In genomic region chr4:126750863-126751555, GRCm38 (mm10) we compare ENCODE assay signal across 15 mouse cellular contexts. TPM values are rescaled to one million over a fixed set of nuclear protein-coding genes. Genes with fewer than 3 reads are reported as not detected.
DNase-seq lines count a peak whose midpoint lies in the region; ATAC-seq lines count a peak whose summit lies in the region.
"Had no signal": no experiment of that assay in that cellular context is flagged by ENCODE, and none has a peak within 500 bp of the region (broad histone marks: within the 10 kb centered on the region; RNA-seq: fewer than 3 reads in every experiment).

No protein-coding gene starts in this region.

- whole genome bisulfite sequencing in heart, embryonic 13.5 days = 79% methylated on average over 8 of the region's 8 CpGs
- 65% methylated on average over 8 of the region's 8 CpGs for WGBS in forebrain, embryonic 14.5 days
- WGBS in midbrain, embryonic 11.5 days = 75% methylated on average over 8 of the region's 8 CpGs

- peaks cover 47% of the 10 kb centered on the region for H3K36me3 ChIP-seq in heart, embryonic 13.5 days
- peaks cover 36% of the 10 kb centered on the region for H3K36me3 ChIP-seq in forebrain, embryonic 14.5 days (ENCODE audit: control insufficient read depth, insufficient read depth, low read length)
- peaks cover 6% of the 10 kb centered on the region; the same call in 1 of the 2 replicates for H3K36me3 ChIP-seq in midbrain, embryonic 11.5 days (ENCODE audit: control insufficient read depth, insufficient read depth, low read length)

- DNase-seq in heart, postnatal 10 days = no peak
- DNase-seq in cerebellum, adult 9-10 months = peak; percentile 63
- DNase-seq in forebrain, embryonic 14.5 days (ENCODE audit: low spot score) = no peak
- no peak for DNase-seq in midbrain, embryonic 11.5 days (ENCODE audit: low spot score, missing footprints)
- no peak for DNase-seq in frontal cortex, adult 2 months (ENCODE audit: extremely low spot score in 1 of 2, low spot score in 1 of 2)
- no peak for DNase-seq in adrenal gland, adult 8-10 months
- DNase-seq in heart, adult 18-20 months = no peak
- DNase-seq: gastrocnemius, postnatal 25 days; right cerebral cortex, postnatal 14 days; thymus, adult 18-20 months had no signal

- peak overlapping the region; percentile 89; the same call in 1 of the 2 replicates for H3K9ac ChIP-seq in heart, embryonic 13.5 days
- peak overlapping the region; percentile 90; the same call in 1 of the 2 replicates for H3K9ac ChIP-seq in forebrain, embryonic 14.5 days (ENCODE audit: low read length)
- H3K9ac ChIP-seq in midbrain, embryonic 11.5 days (ENCODE audit: low read length) = no peak overlapping the region

- H3K4me1 ChIP-seq in heart, embryonic 13.5 days = peaks cover 52% of the 10 kb centered on the region
- peaks cover 42% of the 10 kb centered on the region for H3K4me1 ChIP-seq in forebrain, embryonic 14.5 days (ENCODE audit: control insufficient read depth, insufficient read depth, low read length)
- H3K4me1 ChIP-seq in midbrain, embryonic 11.5 days (ENCODE audit: control insufficient read depth, insufficient read depth, low read length) = peaks cover 20% of the 10 kb centered on the region

- H3K9me3 ChIP-seq in heart, embryonic 13.5 days = no peaks in the 10 kb centered on the region
- no peaks in the 10 kb centered on the region for H3K9me3 ChIP-seq in forebrain, embryonic 14.5 days (replicated peaks; ENCODE audit: control insufficient read depth, low read length)
- H3K9me3 ChIP-seq in midbrain, embryonic 11.5 days (ENCODE audit: control insufficient read depth, low read length) = no peaks in the 10 kb centered on the region

- H3K4me2 ChIP-seq in heart, embryonic 13.5 days = 0 out of 2 replicates have a peak overlapping the region, but pooled peaks have one; percentile 100
- peak overlapping the region; percentile 77; the same call in 1 of the 2 replicates for H3K4me2 ChIP-seq in forebrain, embryonic 14.5 days (ENCODE audit: low read length)
- peak overlapping the region; percentile 85; the same call in 1 of the 2 replicates for H3K4me2 ChIP-seq in midbrain, embryonic 11.5 days

- no peak overlapping the region for H3K4me3 ChIP-seq in heart, embryonic 13.5 days
- H3K4me3 ChIP-seq in forebrain, embryonic 14.5 days (ENCODE audit: low read depth, low read length) = peak overlapping the region; percentile 89; the same call in 1 of the 2 replicates
- H3K4me3 ChIP-seq in midbrain, embryonic 11.5 days (ENCODE audit: low read depth, low read length) = no peak overlapping the region

- intact Hi-C loops in heart, postnatal 10 days (cut with DNase I) = no loop called here

- H3K27ac ChIP-seq in heart, embryonic 13.5 days (replicated peaks) = no peak overlapping the region
- H3K27ac ChIP-seq in forebrain, embryonic 14.5 days (ENCODE audit: low read depth, low read length) = no peak overlapping the region
- H3K27ac ChIP-seq in midbrain, embryonic 11.5 days (ENCODE audit: low read depth, low read length) = no peak overlapping the region

- no peaks in the 10 kb centered on the region for H3K27me3 ChIP-seq in heart, embryonic 13.5 days (replicated peaks)
- no peaks in the 10 kb centered on the region for H3K27me3 ChIP-seq in forebrain, embryonic 14.5 days (replicated peaks; ENCODE audit: control insufficient read depth, insufficient read depth, low read length)
- H3K27me3 ChIP-seq in midbrain, embryonic 11.5 days (ENCODE audit: control insufficient read depth, insufficient read depth, low read length) = no peaks in the 10 kb centered on the region

- ATAC-seq in heart, embryonic 13.5 days (ENCODE audit: extremely low read depth, insufficient number of reproducible peaks, low FRiP score, low TSS enrichment) = no peak
- ATAC-seq in forebrain, embryonic 14.5 days = no peak
- ATAC-seq in midbrain, embryonic 11.5 days (ENCODE audit: low FRiP score) = no peak
- ATAC-seq: activated CD4-positive, CD25-positive, alpha-beta regulatory T cell, adult 4 months had no signal

RNA-seq across cellular contexts. Expression of gene Ncdn, which starts 2.2 kb away (rescaled TPM):
- polyA plus RNA-seq in heart, embryonic 13.5 days (2015; fragmentation: Nextera tagmentation; extraction: Ambion mirVana) = 23.0 and 23.4 TPM in 2 replicates
- 10 to 100 TPM; 15.3 to 17.2 TPM for total RNA-seq in heart, postnatal 10 days (2021)
- 47.8 and 79.3 TPM in 2 replicates for polyA plus RNA-seq in forebrain, embryonic 14.5 days (2014; fragmentation: Nextera tagmentation; extraction: Ambion mirVana)
- 22.0 and 23.3 TPM in 2 replicates for polyA plus RNA-seq in midbrain, embryonic 11.5 days (2014; fragmentation: Nextera tagmentation; extraction: Ambion mirVana)
- 953 and 983 TPM in 2 replicates for polyA plus RNA-seq in frontal cortex, adult 2 months (2012; rRNA removed)
- 10 to 100 TPM; 34.5 to 45.6 (median 42.7) TPM for total RNA-seq in adrenal gland, adult 8-10 months (2022)
- 10 to 100 TPM; 15.8 to 17.1 TPM for total RNA-seq in heart, adult 18-20 months (2021)

RNA-seq across cellular contexts. Expression of gene AU040320, which starts 2.3 kb away (rescaled TPM):
- polyA plus RNA-seq in heart, embryonic 13.5 days (2015; fragmentation: Nextera tagmentation; extraction: Ambion mirVana) = 20.7 and 23.0 TPM in 2 replicates
- 10 to 100 TPM; 26.2 to 31.6 TPM for total RNA-seq in heart, postnatal 10 days (2021)
- polyA plus RNA-seq in forebrain, embryonic 14.5 days (2014; fragmentation: Nextera tagmentation; extraction: Ambion mirVana) = 28.2 and 35.4 TPM in 2 replicates
- 23.8 and 26.2 TPM in 2 replicates for polyA plus RNA-seq in midbrain, embryonic 11.5 days (2014; fragmentation: Nextera tagmentation; extraction: Ambion mirVana)
- 50.5 and 53.4 TPM in 2 replicates for polyA plus RNA-seq in frontal cortex, adult 2 months (2012; rRNA removed)
- total RNA-seq in adrenal gland, adult 8-10 months (2022) = 10 to 100 TPM; 49.5 to 65.4 (median 54.9) TPM
- 10 to 100 TPM; 30.9 to 32.1 TPM for total RNA-seq in heart, adult 18-20 months (2021)

RNA-seq across cellular contexts. Expression of gene Tfap2e, which starts 15.0 kb away (rescaled TPM):
- not detected in 2 replicates for polyA plus RNA-seq in heart, embryonic 13.5 days (2015; fragmentation: Nextera tagmentation; extraction: Ambion mirVana)
- total RNA-seq in heart, postnatal 10 days (2021) = not detected
- polyA plus RNA-seq in forebrain, embryonic 14.5 days (2014; fragmentation: Nextera tagmentation; extraction: Ambion mirVana) = 0.69 and 1.0 TPM in 2 replicates
- polyA plus RNA-seq in midbrain, embryonic 11.5 days (2014; fragmentation: Nextera tagmentation; extraction: Ambion mirVana) = 1.5 and 1.6 TPM in 2 replicates
- 0.04 TPM in 1 of 2 replicates, not detected in the other for polyA plus RNA-seq in frontal cortex, adult 2 months (2012; rRNA removed)
- not detected for total RNA-seq in adrenal gland, adult 8-10 months (2022)
- total RNA-seq in heart, adult 18-20 months (2021) = not detected
- total RNA-seq: common myeloid progenitor, adult 5-6 weeks; gastrocnemius, postnatal 25 days; megakaryocyte, adult 5-6 weeks had no signal
- polyA plus RNA-seq: activated CD4-positive, CD25-positive, alpha-beta regulatory T cell, adult 4 months; kidney, embryonic 14.5 days had no signal

Comparison
In these comparisons a context has a peak if more than half of its experiments do, and no peak if none do; other contexts are left out.
1. RNA of gene Ncdn, which starts 2.2 kb away (polyA plus RNA-seq): 953 to 983 TPM in frontal cortex, adult 2 months; 47.8 to 79.3 TPM in forebrain, embryonic 14.5 days, 22.0 to 23.3 TPM in midbrain, embryonic 11.5 days and 23.0 to 23.4 TPM in heart, embryonic 13.5 days; every median in the first group is over 10 times any median in the second.
2. Peak in every context shown above with its lines, with median percentiles within 50 percentile points of each other: H3K4me2 ChIP-seq.